Mouse (Mus musculus) bone marrow macrophage, adult 2 months (primary cell): Measurements from ENCODE around the gene Cpm.

Source experiments
- CTCF ChIP-seq: IDR thresholded peaks from 2 replicates; pipeline ENCODE4 v1.5.1; 2012; ENCODE audit warnings: low read depth, mild to moderate bottlenecking, low read length, moderate library complexity
- POLR2A ChIP-seq: IDR thresholded peaks from 2 replicates; pipeline ENCODE4 v1.6.1; 2012; ENCODE audit warnings: mild to moderate bottlenecking, low read depth, low read length, borderline replicate concordance

DNA sequence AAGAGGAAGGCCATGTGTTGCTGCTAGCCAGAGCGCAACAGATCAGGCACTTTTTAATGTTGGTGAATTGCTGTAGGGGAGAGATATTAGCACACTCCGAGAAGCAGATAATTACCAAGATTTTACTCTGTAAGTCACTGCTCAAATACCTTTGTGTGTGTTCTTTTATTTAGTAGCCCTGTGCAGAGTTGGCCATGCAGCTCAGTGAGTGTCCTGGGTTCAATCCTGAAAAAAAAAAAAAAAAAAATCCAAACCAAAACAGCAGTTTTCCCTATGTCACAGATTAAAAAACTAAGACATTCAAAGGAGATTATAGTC, 9.5 kb upstream of the Cpm start:
- TF ChIP-seq CTCF (no peak), POLR2A (no peak)
